Mouse (Mus musculus): ENCODE results near the gene Chrdl1. TPM values are rescaled to one million over a fixed set of nuclear protein-coding genes. Genes with fewer than 3 reads are reported as not detected.

Chrdl1 gene
- total RNA-seq (2021): 1 to 10 TPM; 1.3 to 2.2 TPM
- long read RNA-seq, experiment 1, full-length matches to known transcripts: 1 of 2 reads
- long read RNA-seq, experiment 1, partial matches to known transcripts: 0 of 2 reads
- long read RNA-seq, experiment 1, other reads (novel, unspliced or antisense): 1 of 2 reads
- long read RNA-seq, experiment 2: 0 reads

- intact Hi-C loops (cut with DNase I): no loop called here
- DNase-seq: peak; percentile 7 to 11
Observed at GRCm38 (mm10) chrX:143393791-143394369, at the start of gene Chrdl1. Chrdl1 (minus strand) TSS chrX:143394262.

- intact Hi-C loops (cut with DNase I): no loop called here
- no peak for DNase-seq
Observed at GRCm38 (mm10) chrX:143442638-143443037, 48.6 kb upstream of the Chrdl1 start.

GRCm38 (mm10) chrX:143404601-143405000 lies 10.5 kb upstream of the Chrdl1 start:
- DNase-seq: no peak
- intact Hi-C loops (cut with DNase I): no loop called here

- no peak for DNase-seq
- intact Hi-C loops (cut with DNase I): no loop called here
Observed at GRCm38 (mm10) chrX:143366256-143366959, 27.7 kb downstream of the Chrdl1 start.

- intact Hi-C loops (cut with DNase I): no loop called here
Observed at GRCm38 (mm10) chrX:143347227-143347626, 46.8 kb downstream of the Chrdl1 start.

GRCm38 (mm10) chrX:143346739-143347138 lies 47.3 kb downstream of the Chrdl1 start:
- intact Hi-C loops (cut with DNase I): no loop called here
- DNase-seq: no peak

More at GRCm38 (mm10) chrX:143347227-143347626, 46.8 kb downstream of the Chrdl1 start:
- DNase-seq: no peak

- intact Hi-C loops (cut with DNase I): no loop called here
- peak; percentile 13 to 15 for DNase-seq
Observed at GRCm38 (mm10) chrX:143344509-143345495, 49.3 kb downstream of the Chrdl1 start.

GRCm38 (mm10) chrX:143338156-143338555 lies 55.9 kb downstream of the Chrdl1 start:
- no peak for DNase-seq

GRCm38 (mm10) chrX:143337561-143337960 lies 56.5 kb downstream of the Chrdl1 start:
- DNase-seq: no peak
- intact Hi-C loops (cut with DNase I): no loop called here

More at GRCm38 (mm10) chrX:143338156-143338555, 55.9 kb downstream of the Chrdl1 start:
- intact Hi-C loops (cut with DNase I): no loop called here

GRCm38 (mm10) chrX:143336661-143337060 lies 57.4 kb downstream of the Chrdl1 start:
- no peak for DNase-seq
- intact Hi-C loops (cut with DNase I): no loop called here

GRCm38 (mm10) chrX:143335846-143336245 lies 58.2 kb downstream of the Chrdl1 start:
- intact Hi-C loops (cut with DNase I): no loop called here
- DNase-seq: no peak

- intact Hi-C loops (cut with DNase I): no loop called here
- DNase-seq: no peak
Observed at GRCm38 (mm10) chrX:143313166-143313565, 80.9 kb downstream of the Chrdl1 start.

- intact Hi-C loops (cut with DNase I): no loop called here
- no peak for DNase-seq
Observed at GRCm38 (mm10) chrX:143294726-143295125, 99.3 kb downstream of the Chrdl1 start.

- no peak for DNase-seq
- intact Hi-C loops (cut with DNase I): loop anchor here (10.0 kb wide), 1 partner anchor 160 kb away; no protein-coding TSS in a partner anchor
Observed at GRCm38 (mm10) chrX:143275202-143275601, 118.9 kb downstream of the Chrdl1 start.

- DNase-seq: no peak
- intact Hi-C loops (cut with DNase I): no loop called here
Observed at GRCm38 (mm10) chrX:143250709-143251108, 143.4 kb downstream of the Chrdl1 start.

Other genes starting within 250 kb of the Chrdl1 start
- gene Pak3, start 124.3 kb upstream of the Chrdl1 start, total RNA-seq (2021): under 1 TPM; 0.28 to 0.37 TPM

Measured in gastrocnemius, postnatal 36 days (tissue).